Mouse (Mus musculus): ENCODE results near the gene Map3k7cl.

Gene Map3k7cl

DNA sequence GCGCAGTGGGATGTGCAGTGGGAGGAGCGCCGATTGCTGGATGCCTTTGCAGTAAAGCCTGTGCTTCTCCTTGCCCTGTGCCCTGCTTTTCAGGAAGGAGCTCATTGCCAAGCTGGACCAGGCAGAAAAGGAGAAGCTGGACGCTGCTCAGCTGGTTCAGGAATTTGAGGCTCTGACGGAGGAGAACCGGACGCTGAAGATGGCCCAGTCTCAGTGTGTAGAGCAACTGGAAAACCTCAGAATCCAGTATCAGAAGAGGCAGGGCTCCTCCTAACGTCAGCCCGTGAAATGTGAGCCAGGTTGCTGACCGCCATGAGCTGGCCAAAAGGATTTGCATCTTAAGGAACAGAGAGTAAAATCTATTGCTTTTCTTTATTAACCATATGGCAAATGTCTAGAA, 41.0 kb downstream of the Map3k7cl start:
- DNase-seq: no peak

GRCm38 (mm10) chr16:87595149-87595548, 42.0 kb downstream of the Map3k7cl start:
- no peak for DNase-seq

- DNase-seq: no peak
Observed at GRCm38 (mm10) chr16:87602717-87603526, 49.8 kb downstream of the Map3k7cl start.

- no peak for DNase-seq
Observed at GRCm38 (mm10) chr16:87604002-87604401, 50.9 kb downstream of the Map3k7cl start.

GRCm38 (mm10) chr16:87604883-87605282, 51.8 kb downstream of the Map3k7cl start:
- no peak for DNase-seq

DNA sequence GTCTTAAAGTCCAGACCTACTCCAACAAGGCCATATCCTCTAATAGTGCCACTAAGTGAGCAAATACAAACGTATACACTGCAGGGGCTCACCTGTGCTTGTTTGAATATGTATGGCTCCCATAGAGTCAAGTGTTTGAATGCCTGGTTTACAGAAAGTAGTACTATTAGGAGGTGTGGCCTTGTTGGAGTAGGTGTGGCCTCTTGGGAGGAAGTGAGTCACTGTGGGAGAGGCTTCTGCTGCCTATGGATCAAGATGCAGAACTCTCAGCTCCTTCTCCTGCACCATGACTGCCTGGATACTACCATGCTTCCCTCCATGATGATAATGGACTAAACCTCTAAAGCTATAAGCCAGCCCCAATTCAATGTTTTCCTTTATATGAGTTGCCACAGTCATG, 54.3 kb downstream of the Map3k7cl start:
- DNase-seq: no peak

DNA sequence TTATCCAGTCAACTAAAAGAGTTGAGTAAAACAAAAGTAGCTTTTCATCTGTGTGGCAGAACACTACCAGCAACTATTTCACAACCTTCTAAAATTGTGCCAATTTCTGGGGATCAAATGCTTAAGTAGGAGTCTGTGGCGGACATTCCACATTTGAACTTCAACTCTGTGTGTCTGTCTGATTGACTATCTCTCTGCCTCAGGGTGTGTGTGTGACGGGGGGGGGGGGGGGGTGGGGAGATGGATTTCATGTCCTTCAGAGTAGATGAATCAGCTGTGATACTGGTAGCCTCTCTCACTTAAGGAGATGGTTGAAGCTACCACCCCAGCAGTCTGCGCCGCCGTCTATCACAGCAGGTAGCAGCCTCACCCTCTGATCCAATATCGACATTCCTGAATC, 54.8 kb downstream of the Map3k7cl start:
- no peak for DNase-seq

- no peak for DNase-seq
Observed at GRCm38 (mm10) chr16:87610142-87610541, 57.0 kb downstream of the Map3k7cl start.

DNA sequence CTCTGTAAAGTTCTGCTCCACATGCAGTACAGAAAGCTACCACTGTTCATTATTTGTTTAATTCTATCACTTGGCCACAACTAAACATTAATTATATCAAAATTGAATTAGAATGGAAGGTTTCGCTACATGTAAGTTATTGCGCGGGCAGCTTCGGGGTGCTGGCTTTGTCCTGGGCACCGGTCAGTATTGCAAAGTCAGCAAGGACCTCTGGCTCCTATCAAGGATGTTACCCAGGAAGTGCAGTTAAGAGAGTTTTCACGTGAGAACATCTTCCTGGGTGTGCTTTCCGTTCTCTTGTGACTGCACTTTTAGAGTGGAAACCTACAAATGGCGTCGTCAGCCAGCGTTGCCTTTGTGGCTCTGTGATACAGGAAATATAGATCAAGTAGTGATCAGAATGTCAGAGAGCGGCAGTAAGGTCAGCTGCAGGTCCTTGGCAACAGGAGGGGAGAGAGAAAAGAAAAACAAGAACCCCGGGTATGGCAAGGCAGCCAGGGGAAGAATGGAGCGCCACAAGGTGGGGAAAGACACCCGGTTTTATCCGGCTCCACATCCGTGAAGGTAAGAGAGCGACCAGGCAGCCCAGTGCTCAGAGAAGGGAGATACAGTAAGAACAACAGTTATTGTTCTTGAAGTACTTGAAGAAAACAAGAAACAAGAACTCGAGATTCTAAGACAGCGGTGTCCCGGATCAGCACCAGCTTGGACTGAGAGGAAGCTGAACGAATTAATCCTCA, 57.6 kb downstream of the Map3k7cl start:
- DNase-seq: peak; percentile 9

DNA sequence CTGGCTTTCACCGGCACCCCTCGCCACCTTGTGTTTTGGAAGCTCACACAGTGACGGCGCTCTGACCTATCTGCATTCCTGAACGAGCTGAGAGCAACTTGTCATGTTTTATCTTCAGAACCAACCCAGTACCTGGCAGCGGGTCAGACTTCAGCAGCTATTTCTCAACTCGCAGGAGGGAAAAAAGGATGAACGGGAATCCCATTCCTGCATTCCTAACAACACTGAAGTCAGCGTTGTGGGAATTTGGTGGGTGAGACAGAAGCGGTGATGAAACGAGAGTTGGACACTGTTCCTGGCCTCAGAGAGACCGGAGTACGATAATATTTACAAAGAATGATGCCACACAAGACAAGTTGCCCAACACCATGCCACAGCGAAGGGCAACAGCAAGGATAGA, 58.3 kb downstream of the Map3k7cl start:
- DNase-seq: no peak

- DNase-seq: no peak
Observed at GRCm38 (mm10) chr16:87612218-87612838, 59.2 kb downstream of the Map3k7cl start.

DNA sequence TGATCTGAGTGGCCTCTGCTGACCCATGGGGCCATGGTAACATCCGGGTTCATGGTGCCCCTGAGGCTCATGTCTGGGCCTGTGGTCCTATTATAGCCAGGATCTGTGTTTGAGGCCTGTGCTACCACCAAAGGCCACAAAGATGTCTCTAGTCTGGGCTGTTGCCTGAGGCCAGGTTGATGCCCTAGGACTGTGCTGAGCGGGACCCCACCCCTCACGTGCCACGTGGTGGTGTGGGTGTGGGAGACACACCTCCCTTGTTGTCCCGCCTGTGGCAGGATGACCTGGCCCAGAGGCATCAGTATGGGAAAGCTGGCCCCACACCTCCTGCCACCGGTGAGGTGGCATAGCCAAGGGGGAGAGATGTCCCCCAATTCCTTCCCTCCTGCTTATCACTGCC, 64.2 kb downstream of the Map3k7cl start:
- no peak for DNase-seq

GRCm38 (mm10) chr16:87621246-87621645, 68.1 kb downstream of the Map3k7cl start:
- DNase-seq: no peak

GRCm38 (mm10) chr16:87623881-87624280, 70.8 kb downstream of the Map3k7cl start:
- DNase-seq: no peak

- DNase-seq: no peak
Observed at GRCm38 (mm10) chr16:87624937-87625336, 71.8 kb downstream of the Map3k7cl start.

DNA sequence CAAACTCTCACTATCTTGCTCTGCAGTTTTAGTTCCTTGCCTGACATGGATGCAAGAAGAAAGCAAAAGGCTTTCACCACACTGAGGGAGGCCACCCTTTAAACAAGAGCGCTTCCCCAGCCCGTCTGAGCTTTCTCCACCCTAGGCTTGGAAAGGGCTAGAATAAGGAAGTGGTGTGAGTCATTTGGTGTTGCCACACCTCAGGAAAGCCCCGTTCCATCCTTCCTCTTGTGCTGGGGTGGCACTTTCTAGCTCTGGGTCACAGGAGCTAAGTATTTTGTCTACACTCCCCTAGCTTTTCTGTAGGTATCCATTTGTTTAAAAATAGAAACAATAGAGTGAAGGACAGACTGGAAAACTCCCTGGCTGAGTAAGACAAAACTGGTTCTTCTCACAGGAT, 72.2 kb downstream of the Map3k7cl start:
- DNase-seq: no peak

GRCm38 (mm10) chr16:87625816-87626215, 72.7 kb downstream of the Map3k7cl start:
- no peak for DNase-seq

GRCm38 (mm10) chr16:87626696-87627095, 73.6 kb downstream of the Map3k7cl start:
- no peak for DNase-seq

DNA sequence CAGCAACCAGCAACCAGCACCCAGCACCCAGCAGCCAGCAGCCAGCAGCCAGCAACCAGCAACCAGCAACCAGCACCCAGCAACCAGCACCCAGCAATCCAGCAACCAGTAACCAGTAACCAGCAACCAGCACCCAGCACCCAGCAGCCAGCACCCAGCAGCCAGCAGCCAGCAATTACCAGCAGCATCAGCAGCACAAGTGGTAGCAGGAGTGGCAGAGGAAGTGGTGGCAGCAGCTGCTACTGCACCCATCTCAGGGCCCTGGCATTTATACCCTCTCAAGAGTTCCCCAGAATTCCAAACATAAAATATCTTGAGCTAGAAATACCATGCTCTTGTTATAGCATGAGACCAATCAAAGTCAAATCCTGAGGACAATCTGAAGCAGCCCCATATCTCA, 81.6 kb downstream of the Map3k7cl start:
- DNase-seq: no peak

- DNase-seq: no peak
Observed at GRCm38 (mm10) chr16:87635213-87635755, 82.2 kb downstream of the Map3k7cl start.

GRCm38 (mm10) chr16:87635841-87636240, 82.7 kb downstream of the Map3k7cl start:
- no peak for DNase-seq

- DNase-seq: no peak
Observed at GRCm38 (mm10) chr16:87638098-87638497, 85.0 kb downstream of the Map3k7cl start.

DNA sequence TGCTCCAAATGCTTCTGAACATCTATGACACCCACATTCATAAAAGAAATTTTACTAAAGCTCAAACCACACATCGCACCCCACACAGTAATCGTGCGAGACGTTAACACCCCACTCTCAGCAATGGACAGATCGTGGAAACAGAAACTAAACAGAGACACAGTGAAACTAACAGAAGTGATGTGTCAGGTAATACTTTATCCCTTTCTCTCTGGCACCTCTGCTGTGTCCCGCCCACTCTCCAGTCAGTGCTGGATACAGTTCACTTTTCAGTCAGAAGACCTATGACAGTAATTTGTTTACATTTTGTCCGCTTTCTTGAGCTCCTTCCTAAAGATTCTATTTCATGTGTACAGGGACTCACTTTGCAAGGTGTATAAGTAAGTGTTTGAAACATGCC, 89.1 kb downstream of the Map3k7cl start:
- DNase-seq: no peak

All from kidney, adult 18-20 months (tissue).